Mouse (Mus musculus) mesoderm, embryonic 11.5 days (tissue): ENCODE data around the gene Eed.
A peak's percentile ranks its signal among the peaks of the same experiment; 100 is the strongest.

Experiments used
- DNase-seq: peaks from one replicate; pipeline ENCODE4 v3.0.0-alpha.2; 2012; ENCODE audit warnings: low read depth, low spot score

Eed gene

DNA sequence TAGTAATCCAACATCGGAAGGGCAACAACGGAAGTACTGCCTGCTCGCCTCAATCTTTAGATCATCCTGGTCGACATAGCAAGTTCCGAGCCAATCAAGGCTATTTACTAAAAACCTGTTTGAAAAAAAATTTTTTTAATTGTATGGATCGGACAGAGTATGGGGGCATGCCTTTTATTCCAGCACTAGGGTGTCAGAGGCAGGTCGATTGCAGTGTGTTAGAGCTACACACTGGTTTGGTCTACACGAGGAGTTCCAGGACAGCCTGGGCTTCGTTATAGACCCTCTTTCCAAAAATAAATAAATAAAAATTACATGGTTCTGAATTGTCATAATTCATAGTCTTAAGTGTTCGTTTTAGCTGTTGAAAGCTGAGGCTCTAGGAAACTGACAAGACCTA is 774 bp upstream of the Eed start:
- DNase-seq = no peak

DNA sequence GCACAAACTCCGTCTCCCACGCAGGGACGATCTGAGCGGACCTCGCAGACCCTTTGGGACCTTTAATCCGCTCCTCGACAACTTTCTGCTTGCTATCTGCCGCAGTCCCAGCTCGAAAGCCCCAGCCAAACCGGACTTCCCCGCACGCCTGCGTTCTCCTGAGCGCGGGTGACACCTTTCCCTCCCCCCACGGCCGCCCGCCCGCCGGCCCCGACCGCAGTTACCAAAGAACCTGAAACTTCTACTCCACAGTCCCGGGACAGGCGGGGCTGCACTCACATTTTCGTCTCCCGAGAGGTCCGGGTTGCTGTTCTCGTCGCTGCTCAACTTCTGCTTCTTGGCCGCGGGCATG is 674 bp downstream of the Eed start:
- no peak for DNase-seq

DNA sequence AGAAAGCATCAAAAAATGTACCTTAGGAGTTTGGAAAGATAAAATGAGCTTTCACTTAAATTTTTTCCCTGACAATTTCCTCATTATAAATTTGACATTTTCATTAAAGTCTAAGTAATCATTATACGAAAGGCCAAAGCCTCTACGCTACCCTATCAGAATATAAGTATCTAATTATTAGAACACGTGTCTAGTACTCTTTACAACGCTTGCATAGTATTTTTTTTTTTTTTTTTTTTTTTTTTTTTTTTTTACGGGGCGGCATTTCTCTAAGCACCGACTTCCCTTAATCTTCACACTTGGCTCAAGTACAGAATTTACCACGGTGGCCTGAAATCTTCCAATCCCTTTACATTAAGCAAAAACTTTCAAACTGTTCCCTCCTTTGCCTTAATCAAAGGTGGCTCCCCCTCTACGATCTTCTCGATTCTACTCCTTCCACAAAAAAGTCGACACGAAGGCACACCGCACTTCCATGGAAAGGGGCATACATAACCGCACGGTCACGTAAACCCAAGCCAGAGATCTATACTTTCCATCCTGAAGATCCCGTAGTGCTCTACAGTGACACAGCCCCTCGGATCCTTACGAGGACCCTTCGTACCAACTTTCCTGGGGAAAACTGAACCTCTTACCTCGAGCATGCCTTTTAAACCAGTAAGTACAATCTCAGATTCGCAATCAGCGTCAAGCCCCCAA is 1.2 kb downstream of the Eed start:
- DNase-seq = peak; percentile 20

DNA sequence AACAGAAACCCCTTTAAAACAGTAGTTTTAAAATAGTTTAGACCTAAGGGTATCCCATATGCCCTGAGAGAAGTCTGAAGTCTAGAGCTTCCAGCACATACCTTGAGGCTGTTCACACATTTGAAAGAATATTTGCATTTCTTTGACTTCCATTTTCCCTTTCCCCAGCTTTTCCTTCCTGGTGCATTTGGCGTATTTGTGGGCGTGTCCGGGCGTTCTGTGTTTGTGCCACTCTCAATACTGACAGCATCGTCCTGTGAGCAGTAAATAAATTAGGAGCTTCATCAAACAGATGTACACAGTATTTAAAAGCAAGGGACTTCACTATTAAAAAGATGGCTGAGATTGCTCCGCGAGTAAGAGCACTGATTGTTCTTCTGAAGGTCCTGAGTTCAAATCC is 4.0 kb downstream of the Eed start:
- no peak for DNase-seq

DNA sequence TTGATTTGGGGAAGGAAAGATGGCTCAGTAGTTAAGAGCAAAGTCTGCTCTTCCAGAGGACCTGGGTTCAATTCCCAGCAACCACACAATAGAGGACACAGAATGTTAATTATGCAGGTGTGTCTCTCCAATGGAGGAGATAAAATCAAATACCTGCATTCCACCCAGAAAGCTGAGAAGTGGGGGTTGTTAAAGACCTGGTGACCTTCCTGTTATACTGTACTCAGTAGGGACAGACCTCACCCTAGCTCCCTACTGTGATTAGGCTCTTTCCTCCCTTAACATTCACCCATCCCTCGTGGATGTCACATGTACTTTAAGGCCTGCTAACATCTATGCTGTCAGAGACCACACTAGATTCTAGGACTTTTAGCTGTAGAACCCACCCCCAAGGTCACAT is 5.2 kb downstream of the Eed start:
- no peak for DNase-seq

DNA sequence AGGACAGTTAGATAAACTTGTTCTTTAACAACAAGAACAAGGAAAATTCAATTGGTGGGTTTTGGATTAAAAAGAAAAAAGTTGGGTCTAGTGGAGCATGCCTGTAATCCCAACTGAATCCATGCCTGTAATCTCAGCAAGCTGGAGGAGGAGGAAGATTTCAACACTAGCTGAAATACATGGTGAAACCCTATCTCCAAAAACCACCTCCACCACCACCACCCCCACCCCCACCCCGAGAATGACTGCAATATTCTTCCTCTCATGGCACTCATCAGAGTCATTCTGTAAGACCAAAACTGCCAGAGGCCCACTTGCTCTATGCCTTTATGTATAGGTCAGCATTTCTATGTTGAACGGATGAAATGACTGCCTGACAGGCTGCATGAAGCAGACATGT is 13.5 kb downstream of the Eed start:
- no peak for DNase-seq

DNA sequence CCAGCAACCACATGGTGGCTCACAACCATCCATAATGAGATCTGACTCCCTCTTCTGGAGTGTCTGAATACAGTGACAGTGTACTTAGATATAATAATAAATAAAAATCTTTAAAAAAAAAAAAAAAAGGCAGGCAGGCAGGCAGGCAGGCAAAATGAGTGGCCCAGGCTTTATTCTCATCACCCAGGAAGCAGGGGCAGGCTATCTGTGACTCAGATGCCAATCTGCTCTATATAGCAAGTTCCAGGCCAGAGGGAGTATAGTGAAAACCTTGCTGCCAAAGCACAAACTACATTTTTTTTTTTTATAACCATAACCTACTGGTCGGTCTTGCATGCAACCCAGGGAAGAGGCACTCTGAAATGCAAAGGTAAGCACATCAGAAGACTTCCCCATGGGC is 14.0 kb downstream of the Eed start:
- no peak for DNase-seq

DNA sequence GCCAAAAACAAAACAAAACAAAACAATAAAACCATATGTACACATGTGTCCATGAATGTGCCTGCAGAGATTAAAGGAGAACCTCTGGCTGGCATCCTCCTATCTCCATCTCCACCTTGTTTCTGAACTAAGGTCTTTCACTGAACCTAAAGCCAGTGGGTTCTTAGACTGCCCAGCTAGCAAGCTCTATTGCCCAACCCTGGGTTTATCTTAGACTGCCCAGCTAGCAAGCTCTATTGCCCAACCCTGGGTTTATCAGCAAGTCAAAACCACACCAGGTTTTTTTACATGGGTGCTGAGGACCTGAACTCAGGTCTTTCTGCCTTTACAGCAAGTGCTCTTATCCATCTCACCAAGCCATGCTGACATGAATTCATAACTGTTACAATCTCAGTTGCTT is 17.6 kb downstream of the Eed start:
- DNase-seq = no peak

DNA sequence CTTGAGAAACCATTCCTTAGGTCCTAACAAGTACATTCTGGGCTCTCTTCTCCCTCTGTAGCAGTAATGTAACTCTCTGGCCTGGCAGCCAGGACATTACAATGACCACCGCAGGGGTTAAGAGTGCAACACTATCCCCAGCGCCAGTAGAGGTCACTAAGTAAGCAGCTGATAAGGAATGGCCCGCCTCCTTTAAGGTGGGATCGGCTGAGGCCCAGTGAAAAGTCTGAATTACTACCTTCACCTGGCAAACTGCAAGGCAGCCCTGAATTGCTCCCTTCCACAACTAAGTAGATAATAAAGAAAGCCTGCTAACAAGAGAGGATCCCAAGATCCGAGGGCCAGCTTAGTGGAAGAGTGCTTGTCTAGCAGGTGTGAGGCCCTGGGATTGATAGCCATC is 23.5 kb downstream of the Eed start:
- DNase-seq = no peak

DNA sequence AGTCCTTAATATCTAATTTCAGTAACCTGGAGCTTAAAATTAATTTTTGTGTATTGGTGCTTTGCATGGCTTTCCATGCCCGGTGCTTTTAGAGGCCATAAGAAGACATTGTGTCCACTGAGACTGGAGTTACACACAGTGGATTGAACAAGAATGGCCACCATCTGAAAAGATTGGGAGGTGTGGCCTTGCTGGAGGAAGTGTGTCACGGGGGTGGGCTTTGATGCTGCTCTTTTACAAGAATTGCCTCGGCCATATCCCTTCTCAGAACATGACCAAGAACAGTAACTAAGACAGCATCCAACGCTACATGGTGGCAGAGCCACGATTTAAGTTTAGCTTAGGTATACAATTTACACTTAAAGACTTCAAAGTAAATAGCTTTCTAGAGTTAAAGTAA is 26.5 kb downstream of the Eed start:
- no peak for DNase-seq

DNA sequence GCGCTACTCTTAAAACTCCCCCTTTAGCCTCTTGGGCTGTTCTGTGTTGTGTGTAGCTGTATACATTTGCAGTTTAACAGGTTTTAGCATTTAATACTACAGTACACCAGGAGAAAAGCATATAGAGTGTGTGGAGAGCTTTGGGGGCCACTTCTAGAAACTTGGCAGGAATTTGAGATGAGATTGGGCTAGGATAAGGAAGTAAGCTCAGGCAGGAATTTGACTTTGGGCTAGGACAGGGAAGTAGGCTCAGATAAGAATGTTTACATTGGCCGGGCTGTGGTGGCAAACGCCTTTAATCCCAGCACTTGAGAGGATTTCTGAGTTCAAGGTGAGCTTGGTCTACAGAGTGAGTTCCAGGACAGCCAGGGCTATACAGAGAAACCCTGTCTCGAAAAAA is 31.4 kb downstream of the Eed start:
- DNase-seq = no peak

DNA sequence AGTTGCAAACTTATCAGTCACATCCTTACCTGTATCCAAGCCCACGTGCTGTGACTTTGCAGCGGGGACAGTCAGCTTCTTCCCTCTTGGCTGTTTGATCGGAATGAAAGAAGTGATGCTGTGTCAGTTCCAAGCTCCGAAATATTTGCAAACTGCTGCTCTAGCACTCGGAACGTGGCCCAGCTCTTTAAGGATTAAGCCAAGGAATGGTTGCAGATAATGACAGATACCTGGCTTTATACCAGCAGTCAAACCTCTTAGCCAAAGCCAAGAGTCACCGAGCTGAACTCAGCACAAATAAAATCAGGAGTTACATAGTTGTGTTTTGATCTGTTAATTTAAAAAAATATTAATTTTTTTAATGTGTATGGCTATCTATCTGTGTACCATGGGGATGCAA is 32.8 kb downstream of the Eed start:
- DNase-seq = no peak

DNA sequence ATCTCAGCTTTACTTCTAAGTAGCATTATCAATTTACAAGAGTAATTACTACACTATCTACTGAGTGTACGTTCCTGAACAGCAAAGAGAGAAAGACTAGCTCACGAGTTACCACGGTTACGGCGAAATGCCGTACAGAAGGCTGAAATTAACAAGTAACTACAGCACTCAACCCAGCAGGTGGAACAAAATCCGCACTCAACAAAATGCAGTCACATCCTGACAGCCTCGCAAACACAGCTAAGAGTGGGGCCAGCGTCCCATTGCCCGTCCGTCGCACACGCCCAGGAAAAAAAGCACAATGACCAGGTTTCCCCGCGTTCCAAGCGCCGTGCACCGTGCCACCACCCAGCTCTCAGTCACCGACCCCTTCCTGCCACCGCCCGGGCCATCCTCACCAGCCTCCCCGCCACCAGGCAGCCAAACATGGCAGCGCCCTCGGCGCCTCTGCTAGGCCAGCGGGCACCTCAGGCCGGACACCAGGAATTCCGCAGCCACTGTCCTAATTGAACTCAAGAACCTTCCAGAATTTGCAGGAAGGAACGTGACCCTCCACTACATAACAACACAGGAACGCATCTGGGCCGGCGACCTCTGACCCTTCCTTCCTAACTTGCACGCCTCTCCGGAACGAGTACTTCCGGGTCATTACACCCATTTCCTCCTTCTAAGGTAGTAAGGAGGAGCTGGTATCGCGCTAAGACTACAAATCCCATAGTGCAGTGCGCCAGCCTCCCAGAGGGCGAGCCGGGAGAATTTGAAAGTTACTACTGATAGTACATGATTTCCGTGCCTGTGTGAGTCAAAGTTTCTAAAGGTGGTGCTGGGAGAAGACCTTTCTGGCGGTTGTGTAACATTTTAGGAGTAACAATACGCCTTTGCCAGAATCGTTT is 40.0 kb downstream of the Eed start, which contains the start of gene Hikeshi:
Gene Hikeshi, minus strand, starts transcription at position 634 of the 893 bp plus-strand sequence.
- DNase-seq = peak; percentile 98

DNA sequence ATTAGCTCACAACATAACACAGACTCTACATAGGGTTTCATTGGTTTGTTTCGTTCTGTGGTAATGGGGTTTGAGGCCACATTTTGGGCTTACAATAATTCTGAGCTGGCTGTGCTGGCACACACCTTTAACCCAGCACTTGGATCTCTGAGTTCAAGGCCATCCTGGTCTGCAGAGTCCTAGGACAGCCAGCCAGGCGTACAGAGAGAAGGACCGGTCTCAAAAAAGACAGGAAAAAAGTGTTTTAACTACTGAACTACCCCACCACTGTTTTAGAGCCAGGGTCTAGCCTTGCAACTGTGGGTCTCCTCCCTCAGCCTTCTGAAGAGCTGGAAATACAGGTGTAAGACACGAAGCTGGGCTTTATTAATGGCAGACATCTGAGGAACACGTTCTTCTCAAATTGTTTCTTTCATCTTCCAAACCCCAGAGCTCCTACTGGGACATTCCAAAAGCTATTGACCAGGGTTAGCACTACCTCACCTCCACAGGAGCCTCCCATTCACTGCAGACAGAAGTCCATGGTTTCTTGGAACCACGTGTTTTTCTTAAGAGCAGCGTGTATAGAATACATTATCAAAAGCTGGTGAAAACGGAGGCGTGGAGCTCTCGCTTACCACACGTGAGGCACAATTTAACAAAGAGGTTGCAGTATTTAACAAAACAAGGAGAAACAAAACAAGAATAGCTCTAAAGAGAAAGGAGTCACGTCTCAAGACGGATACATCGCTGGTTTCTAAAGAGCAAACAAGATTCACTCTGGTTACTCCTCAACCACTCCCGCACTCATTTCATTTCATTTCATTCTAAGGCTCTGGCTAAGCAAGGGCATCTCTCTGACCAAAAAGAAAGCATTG is 41.1 kb downstream of the Eed start:
- no peak for DNase-seq

DNA sequence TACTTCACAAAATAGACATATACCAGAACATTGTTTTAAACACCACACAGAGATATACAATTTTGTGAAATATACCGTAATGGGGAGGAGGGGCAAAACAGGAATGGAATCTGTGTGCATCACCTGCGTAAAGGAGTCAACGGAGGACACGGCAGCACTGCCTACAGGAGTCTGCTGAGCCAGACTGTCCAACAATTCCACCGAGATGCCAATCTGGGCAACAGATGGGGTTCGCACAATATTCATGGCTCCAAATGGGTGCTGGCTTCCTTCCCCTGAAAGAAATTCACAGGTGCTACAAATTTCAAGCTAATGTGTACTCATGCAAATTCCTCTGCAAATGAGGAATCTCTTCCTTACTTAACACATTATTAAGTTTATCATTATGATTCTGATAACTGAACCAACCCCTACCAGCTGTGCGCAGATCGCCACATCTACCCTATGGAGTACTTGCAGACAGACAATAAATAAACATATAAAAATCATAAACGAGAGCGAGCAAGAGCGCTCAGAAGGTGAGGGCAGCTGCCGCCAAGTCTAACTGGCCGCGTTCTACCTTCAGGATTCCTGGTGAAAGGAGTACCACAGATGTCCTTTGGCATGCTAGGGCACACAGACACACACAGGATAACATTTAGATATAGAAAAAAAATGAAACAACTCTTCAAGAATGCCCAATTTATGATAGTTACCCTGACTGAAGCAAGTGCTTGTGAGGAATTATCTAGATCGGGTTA is 57.2 kb downstream of the Eed start:
- DNase-seq = no peak

DNA sequence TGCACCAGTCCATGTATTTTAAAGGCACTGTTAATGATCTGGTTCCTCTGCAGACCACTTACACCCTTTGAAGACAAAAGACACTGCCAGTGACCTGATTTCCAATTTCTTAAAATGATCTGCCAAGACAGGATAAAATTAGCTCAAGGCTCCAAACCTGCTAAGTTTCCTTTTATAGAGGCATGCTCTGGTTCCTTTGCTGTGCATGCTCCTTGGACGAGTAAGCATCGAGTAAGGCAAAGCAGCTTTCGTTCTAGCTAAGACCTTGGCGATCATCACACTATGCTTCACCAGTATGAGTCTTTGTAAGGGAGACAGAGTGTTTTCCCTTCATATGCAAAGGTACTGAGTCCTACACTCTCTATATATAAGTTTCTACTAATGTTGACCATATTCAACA is 63.0 kb downstream of the Eed start:
- no peak for DNase-seq

DNA sequence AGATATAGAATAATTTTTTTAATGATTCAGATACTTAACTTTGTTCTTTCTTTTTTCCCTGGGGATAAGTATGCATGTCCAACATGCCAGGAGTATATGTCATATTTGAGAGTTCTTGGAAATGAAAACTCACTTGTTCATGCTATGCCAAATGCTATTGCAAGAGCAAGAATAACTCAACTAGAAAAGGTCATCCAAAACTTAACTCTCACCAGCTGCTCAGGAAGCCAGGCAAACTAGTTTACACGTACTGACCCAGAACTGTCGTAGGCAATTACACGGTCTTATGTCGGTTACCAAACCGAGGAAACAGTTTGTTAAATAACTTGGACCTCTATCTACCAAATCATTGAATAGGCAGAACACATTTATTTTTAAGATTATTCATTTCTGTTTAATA is 64.1 kb downstream of the Eed start:
- no peak for DNase-seq

DNA sequence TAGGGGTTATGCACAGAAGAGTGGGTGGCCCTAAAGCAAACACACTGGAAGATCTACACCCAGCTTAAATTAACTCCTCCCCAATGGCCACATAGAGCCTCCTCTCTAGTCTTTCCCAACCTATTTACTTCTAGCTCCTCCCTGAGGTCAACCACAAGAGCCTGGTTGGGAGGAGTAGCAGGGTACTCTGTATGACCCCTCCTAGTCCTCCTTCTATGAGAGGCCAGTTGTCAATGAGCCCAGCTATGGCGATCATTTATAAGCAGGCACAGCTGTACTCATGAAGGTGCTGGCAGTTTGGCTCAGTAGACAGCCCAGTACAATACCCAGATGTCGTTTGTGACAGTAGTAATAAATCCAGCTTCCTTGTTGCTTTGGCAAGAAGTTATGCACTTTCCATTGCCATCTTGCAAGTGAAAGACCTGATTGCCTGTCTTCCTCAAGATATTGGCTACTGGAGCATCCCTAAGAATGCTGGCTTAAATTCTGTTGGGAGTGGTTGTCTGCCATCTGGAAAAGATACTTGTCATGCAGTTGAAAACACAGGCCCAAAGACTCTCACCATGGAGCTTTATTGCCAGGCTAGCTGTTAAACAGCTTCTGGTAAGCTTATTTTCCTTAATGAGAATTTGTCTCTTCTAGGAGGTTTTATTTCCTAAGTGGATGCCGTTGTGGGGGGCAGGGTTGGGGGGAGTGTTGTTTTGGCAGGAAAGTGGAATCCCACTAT is 67.2 kb downstream of the Eed start:
- DNase-seq = no peak

DNA sequence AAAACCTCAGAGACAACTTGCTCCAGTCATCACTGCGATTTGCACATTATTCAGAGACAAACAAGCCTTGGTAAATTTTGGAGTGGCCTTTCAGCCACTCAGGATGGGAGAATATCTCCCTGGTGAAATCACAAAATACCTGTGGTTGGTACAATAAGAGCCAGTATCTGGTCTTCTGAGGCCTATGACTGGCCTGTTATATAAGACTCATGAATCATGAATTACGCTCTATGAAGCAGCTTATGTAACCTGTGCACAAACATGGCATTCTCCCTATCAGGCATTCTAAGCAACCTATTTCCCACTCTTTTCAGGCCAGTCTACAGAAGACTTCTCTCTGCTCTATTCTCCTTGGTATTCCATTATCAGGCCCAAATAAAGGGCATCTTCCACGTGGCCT is 68.4 kb downstream of the Eed start:
- DNase-seq = no peak

DNA sequence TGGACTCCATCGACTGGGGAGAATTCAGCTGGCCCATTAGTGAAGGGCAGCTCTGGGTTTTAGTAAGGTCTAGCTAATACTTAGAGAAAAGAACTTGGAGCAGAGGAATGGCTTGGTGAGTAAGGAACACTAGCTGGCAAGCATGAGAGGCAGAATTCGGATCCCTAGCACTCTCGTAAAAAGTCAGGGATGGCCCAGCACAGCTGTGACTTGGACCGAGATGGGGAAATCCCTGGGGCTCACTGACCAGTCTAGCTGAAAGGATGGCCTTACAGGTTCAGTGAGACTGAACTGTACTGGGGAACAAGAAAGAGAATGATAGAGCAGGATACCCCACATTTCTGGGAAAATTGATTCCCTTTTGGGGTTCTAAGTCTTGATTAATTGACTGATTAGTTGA is 71.1 kb downstream of the Eed start:
- no peak for DNase-seq
